Mouse (Mus musculus) forebrain, embryonic 14.5 days (tissue): ENCODE results near the gene Wdr24. TPM values are rescaled to one million over a fixed set of nuclear protein-coding genes. Genes with fewer than 3 reads are reported as not detected.
"Not testable (repeated sequence)": the region's sequence is repeated elsewhere in the genome, so short reads cannot be mapped to it uniquely, and the experiment has no call there.

Source experiments
- ATAC-seq: fragments of 200-750 bp; cut with Nextera tagmentation; 2 replicates; pipeline ENCODE4 v1.8.0; 2017; ENCODE audit warnings: mild to moderate bottlenecking, moderate library complexity
- DNase-seq: peaks from one replicate; pipeline ENCODE4 v3.0.0-alpha.2; 2015; ENCODE audit warnings: low spot score
- H3K27ac ChIP-seq: fragments of 300-500 bp; sonication (generic); 2 replicates; pipeline ENCODE4 v1.5.1; 2014; ENCODE audit warnings: low read depth, mild to moderate bottlenecking, control low read depth, low read length, moderate library complexity
- H3K27me3 ChIP-seq: fragments of 300-500 bp; sonication (generic); replicated peaks from 2 replicates; pipeline ENCODE4 v1.6.1; 2014; ENCODE audit warnings: low read length, control low read depth, mixed read lengths; ENCODE audit not compliant: control insufficient read depth, insufficient read depth
- H3K36me3 ChIP-seq: fragments of 300-500 bp; sonication (generic); 2 replicates; pipeline ENCODE4 v1.6.1; 2014; ENCODE audit warnings: low read length, control low read depth; ENCODE audit not compliant: control insufficient read depth, insufficient read depth
- H3K4me1 ChIP-seq: fragments of 300-500 bp; sonication (generic); 2 replicates; pipeline ENCODE4 v1.6.1; 2014; ENCODE audit warnings: antibody characterized with exemption, low read length, control low read depth; ENCODE audit not compliant: control insufficient read depth, insufficient read depth
- H3K4me2 ChIP-seq: fragments of 300-500 bp; sonication (generic); 2 replicates; pipeline ENCODE4 v1.6.1; 2014; ENCODE audit warnings: mild to moderate bottlenecking, control low read depth, low read length
- H3K4me3 ChIP-seq: fragments of 300-500 bp; sonication (generic); 2 replicates; pipeline ENCODE4 v1.5.1; 2014; ENCODE audit warnings: low read depth, low read length, control low read depth
- H3K9ac ChIP-seq: fragments of 300-500 bp; sonication (generic); 2 replicates; pipeline ENCODE4 v1.6.1; 2014; ENCODE audit warnings: mild to moderate bottlenecking, low read length, control low read depth, moderate library complexity
- H3K9me3 ChIP-seq: fragments of 300-500 bp; sonication (generic); replicated peaks from 2 replicates; pipeline ENCODE4 v1.6.1; 2016; ENCODE audit warnings: low read length, control low read depth, mixed read lengths; ENCODE audit not compliant: control insufficient read depth
- WGBS: fragments of 180-500 bp; shearing (Covaris S2); extraction: QIAGEN DNeasy Blood & Tissue Kit; methylation state at CpG from one replicate; pipeline ENCODE4 v1.1.7; 2014; 5-methylcytosine and 5-hydroxymethylcytosine counted together
- polyA plus RNA-seq: library from polyadenylated mRNA; unstranded; fragments of >200 nt; fragmentation: Nextera tagmentation; extraction: Ambion mirVana; gene quantifications from 2 replicates; pipeline ENCODE4 v1.2.1, GENCODE M21; 2014

The Wdr24 gene
- polyA plus RNA-seq, 1 experiment from 2014 or later: 33.3 TPM

GRCm38 (mm10) chr17:25796951-25797369, 26.5 kb upstream of the Wdr24 start, which contains the start of gene Metrn:
Gene Metrn, minus strand, starts transcription at chr17:25797136.
- Histone ChIP-seq H3K9ac (peak within 1 kb of the TSS; percentile 63), H3K9me3 (no peaks in the 10 kb centered on the region), H3K36me3 (no peaks in the 10 kb centered on the region), H3K27ac (peak within 1 kb of the TSS; percentile 60), H3K4me3 (peak within 1 kb of the TSS; percentile 60), H3K4me2 (peak within 1 kb of the TSS; percentile 73), H3K27me3 (no peaks in the 10 kb centered on the region), H3K4me1 (peaks cover 36% of the 10 kb centered on the region)
- DNase-seq (peak; percentile 89), ATAC-seq (peak; percentile 77)
- WGBS: under 1% methylated on average over 32 of the region's 35 CpGs

- H3K36me3 ChIP-seq: no peaks in the 10 kb centered on the region
Observed at GRCm38 (mm10) chr17:25801029-25801428, 22.4 kb upstream of the Wdr24 start.

GRCm38 (mm10) chr17:25802825-25803517, 20.5 kb upstream of the Wdr24 start:
- peak overlapping the region; percentile 41 for H3K9ac ChIP-seq
- peak; percentile 89 for DNase-seq
- peak overlapping the region; percentile 90 for H3K27ac ChIP-seq
- peak overlapping the region; percentile 33 for H3K4me2 ChIP-seq
- peaks cover 18% of the 10 kb centered on the region for H3K4me1 ChIP-seq
- ATAC-seq: peak; percentile 91
- H3K4me3 ChIP-seq: no peak overlapping the region
- H3K9me3 ChIP-seq: no peaks in the 10 kb centered on the region
- no peaks in the 10 kb centered on the region for H3K36me3 ChIP-seq
- WGBS: 8% methylated on average over 10 of the region's 10 CpGs
- 0 out of 2 replicates have a peak, but pooled peaks cover 3% of the 10 kb centered on the region for H3K27me3 ChIP-seq

More at GRCm38 (mm10) chr17:25801029-25801428, 22.4 kb upstream of the Wdr24 start:
- peak; percentile 16; the same call in 1 of the 2 replicates for ATAC-seq
- Histone ChIP-seq H3K9ac (no peak overlapping the region), H3K4me2 (no peak overlapping the region), H3K4me3 (no peak overlapping the region), H3K27me3 (0 out of 2 replicates have a peak, but pooled peaks cover 3% of the 10 kb centered on the region), H3K9me3 (no peaks in the 10 kb centered on the region), H3K27ac (no peak overlapping the region), H3K4me1 (peaks cover 28% of the 10 kb centered on the region)
- peak; percentile 86 for DNase-seq
- 5% methylated on average over 6 of the region's 6 CpGs for WGBS

GRCm38 (mm10) chr17:25806507-25806906, 16.9 kb upstream of the Wdr24 start:
- peaks cover 34% of the 10 kb centered on the region for H3K4me1 ChIP-seq
- 0 out of 2 replicates have a peak, but pooled peaks cover 3% of the 10 kb centered on the region for H3K27me3 ChIP-seq
- no peak overlapping the region for H3K4me2 ChIP-seq
- ATAC-seq (no peak), DNase-seq (no peak)
- no peak overlapping the region for H3K4me3 ChIP-seq
- H3K27ac ChIP-seq: no peak overlapping the region
- H3K9ac ChIP-seq: no peak overlapping the region
- 81% methylated on average over 4 of the region's 4 CpGs for WGBS
- no peaks in the 10 kb centered on the region for H3K36me3 ChIP-seq
- H3K9me3 ChIP-seq: no peaks in the 10 kb centered on the region

- not testable (repeated sequence) for ATAC-seq, H3K9me3 ChIP-seq, H3K4me3 ChIP-seq, H3K9ac ChIP-seq, H3K4me2 ChIP-seq, DNase-seq, H3K27ac ChIP-seq, H3K36me3 ChIP-seq, H3K27me3 ChIP-seq
- 50% methylated on average over 2 of the region's 2 CpGs for WGBS
- peaks cover 29% of the 10 kb centered on the region for H3K4me1 ChIP-seq
Observed at GRCm38 (mm10) chr17:25807452-25807851, 16.0 kb upstream of the Wdr24 start.

- peak overlapping the region; percentile 86 for H3K4me2 ChIP-seq
- DNase-seq: no peak
- H3K27ac ChIP-seq: peak overlapping the region; percentile 95; the same call in 1 of the 2 replicates
- H3K9ac ChIP-seq: peak overlapping the region; percentile 95
- 40% methylated on average over 5 of the region's 5 CpGs for WGBS
- H3K9me3 ChIP-seq: no peaks in the 10 kb centered on the region
- H3K4me1 ChIP-seq: peaks cover 24% of the 10 kb centered on the region
- H3K4me3 ChIP-seq: peak overlapping the region; percentile 85; the same call in 1 of the 2 replicates
- H3K36me3 ChIP-seq: no peaks in the 10 kb centered on the region
- H3K27me3 ChIP-seq: 0 out of 2 replicates have a peak, but pooled peaks cover 3% of the 10 kb centered on the region
- no peak for ATAC-seq
Observed at GRCm38 (mm10) chr17:25808028-25808427, 15.4 kb upstream of the Wdr24 start.

GRCm38 (mm10) chr17:25808789-25809605, 14.4 kb upstream of the Wdr24 start, which contains the start of gene Fbxl16:
Gene Fbxl16, plus strand, starts transcription at chr17:25809085.
- ATAC-seq (peak; percentile 88), DNase-seq (peak; percentile 96)
- H3K36me3 ChIP-seq: no peaks in the 10 kb centered on the region
- WGBS: under 1% methylated on average over 79 of the region's 100 CpGs
- peak within 1 kb of the TSS; percentile 95 for H3K9ac ChIP-seq
- peaks cover 16% of the 10 kb centered on the region for H3K4me1 ChIP-seq
- H3K4me2 ChIP-seq: peak within 1 kb of the TSS; percentile 86
- peak within 1 kb of the TSS; percentile 85 for H3K4me3 ChIP-seq
- H3K9me3 ChIP-seq: no peaks in the 10 kb centered on the region
- 0 out of 2 replicates have a peak, but pooled peaks cover 3% of the 10 kb centered on the region for H3K27me3 ChIP-seq
- peak within 1 kb of the TSS; percentile 95 for H3K27ac ChIP-seq

GRCm38 (mm10) chr17:25809606-25810340, 13.7 kb upstream of the Wdr24 start:
- Histone ChIP-seq H3K4me1 (peaks cover 16% of the 10 kb centered on the region), H3K4me2 (peak overlapping the region; percentile 86), H3K9ac (peak overlapping the region; percentile 95), H3K9me3 (no peaks in the 10 kb centered on the region), H3K4me3 (peak overlapping the region; percentile 85), H3K27ac (peak overlapping the region; percentile 95), H3K36me3 (no peaks in the 10 kb centered on the region), H3K27me3 (no peaks in the 10 kb centered on the region)
- WGBS: 11% methylated on average over 24 of the region's 25 CpGs
- DNase-seq: peak; percentile 62
- ATAC-seq: peak; percentile 57
